Mouse (Mus musculus) heart, postnatal 0 days (tissue): ENCODE data around the gene Col1a2. TPM values are rescaled to one million over a fixed set of nuclear protein-coding genes. Genes with fewer than 3 reads are reported as not detected.

ENCODE experiments used
- ATAC-seq: fragments of 200-750 bp; cut with Nextera tagmentation; 2 replicates; pipeline ENCODE4 v1.8.0; 2017; ENCODE audit warnings: low read depth, moderate number of reproducible peaks, moderate library complexity; ENCODE audit not compliant: insufficient read depth
- DNase-seq: peaks from one replicate; pipeline ENCODE4 v3.0.0-alpha.2; 2016; ENCODE audit warnings: low spot score
- H3K27ac ChIP-seq: fragments of 300-500 bp; sonication (generic); 2 replicates; pipeline ENCODE4 v1.5.1; 2014; ENCODE audit warnings: low read depth, mild to moderate bottlenecking
- H3K27me3 ChIP-seq: fragments of 300-500 bp; sonication (generic); 2 replicates; pipeline ENCODE4 v1.6.1; 2014; ENCODE audit warnings: low read length, mixed read lengths; ENCODE audit not compliant: control insufficient read depth, insufficient read depth
- H3K36me3 ChIP-seq: fragments of 300-500 bp; sonication (generic); replicated peaks from 2 replicates; pipeline ENCODE4 v1.6.1; 2014; ENCODE audit warnings: low read length, mixed read lengths; ENCODE audit not compliant: control insufficient read depth, insufficient read depth
- H3K4me1 ChIP-seq: fragments of 300-500 bp; sonication (generic); 2 replicates; pipeline ENCODE4 v1.6.1; 2014; ENCODE audit warnings: antibody characterized with exemption; ENCODE audit not compliant: control insufficient read depth, insufficient read depth
- H3K4me2 ChIP-seq: fragments of 300-500 bp; sonication (generic); 2 replicates; pipeline ENCODE4 v1.6.1; 2014; ENCODE audit warnings: low read depth, mild to moderate bottlenecking, low read length, moderate library complexity
- H3K4me3 ChIP-seq: fragments of 300-500 bp; sonication (generic); 2 replicates; pipeline ENCODE4 v1.5.1; 2014; ENCODE audit warnings: low read depth, low read length
- H3K9ac ChIP-seq: fragments of 300-500 bp; sonication (generic); replicated peaks from 2 replicates; pipeline ENCODE4 v1.6.1; 2014; ENCODE audit warnings: low read depth, low read length, mixed read lengths
- H3K9me3 ChIP-seq: fragments of 300-500 bp; sonication (generic); replicated peaks from 2 replicates; pipeline ENCODE4 v1.6.1; 2016; ENCODE audit warnings: low read length; ENCODE audit not compliant: control insufficient read depth
- CTCF ChIP-seq: IDR thresholded peaks from 2 replicates; pipeline ENCODE4 v1.5.1; 2016; ENCODE audit warnings: antibody characterized with exemption, control low read depth, low read depth
- EP300 ChIP-seq: IDR thresholded peaks from 2 replicates; pipeline ENCODE4 v1.6.1; 2016; ENCODE audit warnings: antibody characterized with exemption, low read depth
- WGBS: fragments of 180-500 bp; shearing (Covaris S2); extraction: QIAGEN DNeasy Blood & Tissue Kit; methylation state at CpG from one replicate; pipeline ENCODE4 v1.1.7; 2014; 5-methylcytosine and 5-hydroxymethylcytosine counted together
- polyA plus RNA-seq: library from polyadenylated mRNA; unstranded; fragments of >200 nt; fragmentation: Nextera tagmentation; extraction: Ambion mirVana; gene quantifications from 2 replicates; pipeline ENCODE4 v1.2.1, GENCODE M21; 2015
- total RNA-seq: library from RNA; depleted of rRNA; stranded (reverse); fragments of >200 nt; gene quantifications from 2 replicates; pipeline ENCODE4 v1.2.3, GENCODE M21; 2014; ENCODE audit warnings: low replicate concordance

Gene Col1a2
- total and polyA plus RNA-seq, 2 experiments from 2014 or later: 197 to 430 TPM

DNA sequence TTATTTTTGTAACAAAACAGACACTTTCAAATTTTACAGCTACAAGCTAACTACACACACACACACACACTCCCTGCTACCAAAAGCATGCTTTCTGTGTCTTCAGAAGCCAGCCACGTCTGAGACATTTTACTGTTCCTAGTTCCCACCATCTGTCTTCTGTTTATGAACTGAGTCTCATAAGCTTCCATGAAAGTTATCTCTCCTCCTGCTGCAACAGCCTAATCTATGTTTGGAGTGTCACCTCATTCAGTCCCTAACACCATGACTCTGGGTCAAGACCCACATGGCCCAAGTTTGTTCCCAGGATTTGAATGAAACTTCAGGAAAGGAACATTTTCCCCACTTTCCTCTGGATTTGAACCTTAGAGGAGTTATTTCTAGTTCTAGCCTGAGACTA, 57.8 kb downstream of the Col1a2 start:
- H3K4me3 ChIP-seq: no peak overlapping the region
- H3K4me1 ChIP-seq: no peaks in the 10 kb centered on the region
- DNase-seq: no peak
- TF ChIP-seq CTCF (no peak), EP300 (no peak)
- no peak overlapping the region for H3K9ac ChIP-seq
- H3K4me2 ChIP-seq: no peak overlapping the region
- H3K36me3 ChIP-seq: no peaks in the 10 kb centered on the region
- WGBS: 58% methylated on average over 1 of the region's 1 CpGs
- H3K9me3 ChIP-seq: no peaks in the 10 kb centered on the region
- H3K27ac ChIP-seq: no peak overlapping the region
- no peaks in the 10 kb centered on the region for H3K27me3 ChIP-seq
- ATAC-seq: no peak

DNA sequence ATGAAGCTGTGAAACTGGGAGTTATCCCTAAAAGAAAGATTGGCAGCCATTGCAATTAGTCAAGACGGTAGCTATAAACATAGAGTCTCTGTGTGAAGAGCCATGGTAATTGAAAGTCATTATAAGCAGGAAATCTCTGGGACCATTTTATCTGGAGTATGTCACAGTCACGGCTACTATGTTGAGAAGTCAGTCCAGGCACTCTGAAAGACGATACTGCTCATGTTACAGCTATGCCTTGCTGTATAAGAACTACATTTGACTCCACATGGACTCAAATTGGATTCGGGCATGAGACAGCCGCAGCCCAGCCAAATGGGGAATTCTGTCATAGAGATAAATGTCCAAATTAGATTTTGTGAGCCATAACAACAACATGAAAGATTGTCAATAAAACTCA, 58.9 kb downstream of the Col1a2 start:
- Histone ChIP-seq H3K4me3 (no peak overlapping the region), H3K9ac (no peak overlapping the region), H3K27ac (no peak overlapping the region), H3K36me3 (no peaks in the 10 kb centered on the region), H3K4me1 (no peaks in the 10 kb centered on the region), H3K9me3 (no peaks in the 10 kb centered on the region), H3K27me3 (no peaks in the 10 kb centered on the region), H3K4me2 (no peak overlapping the region)
- no peak for ATAC-seq
- WGBS: 43% methylated on average over 5 of the region's 5 CpGs
- DNase-seq: no peak
- TF ChIP-seq EP300: no peak
- no peak for TF ChIP-seq CTCF

DNA sequence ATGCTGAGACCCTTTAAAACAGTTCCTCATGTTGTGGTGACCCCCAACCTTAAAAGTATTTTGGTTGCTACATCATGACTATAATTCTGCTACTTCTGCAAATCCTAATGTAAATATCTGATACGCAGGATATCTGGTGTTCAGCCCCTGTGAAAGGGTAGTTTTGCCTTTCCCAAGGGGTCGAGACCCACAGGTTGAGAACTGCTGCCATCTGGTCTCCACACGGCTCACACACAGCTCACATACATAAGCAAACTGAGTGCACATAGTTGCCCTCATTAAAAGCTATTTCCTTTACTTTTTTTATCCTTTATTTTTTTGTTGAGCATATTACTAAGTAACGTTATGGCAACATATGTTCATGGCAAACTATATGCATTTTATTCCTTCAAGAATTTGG, 65.8 kb downstream of the Col1a2 start:
- Histone ChIP-seq H3K27ac (no peak overlapping the region), H3K9me3 (no peaks in the 10 kb centered on the region), H3K4me3 (no peak overlapping the region), H3K9ac (no peak overlapping the region), H3K4me1 (no peaks in the 10 kb centered on the region), H3K4me2 (no peak overlapping the region), H3K27me3 (no peaks in the 10 kb centered on the region), H3K36me3 (no peaks in the 10 kb centered on the region)
- TF ChIP-seq EP300: no peak
- TF ChIP-seq CTCF: no peak
- WGBS: 72% methylated on average over 4 of the region's 4 CpGs
- ATAC-seq: no peak
- DNase-seq: no peak

DNA sequence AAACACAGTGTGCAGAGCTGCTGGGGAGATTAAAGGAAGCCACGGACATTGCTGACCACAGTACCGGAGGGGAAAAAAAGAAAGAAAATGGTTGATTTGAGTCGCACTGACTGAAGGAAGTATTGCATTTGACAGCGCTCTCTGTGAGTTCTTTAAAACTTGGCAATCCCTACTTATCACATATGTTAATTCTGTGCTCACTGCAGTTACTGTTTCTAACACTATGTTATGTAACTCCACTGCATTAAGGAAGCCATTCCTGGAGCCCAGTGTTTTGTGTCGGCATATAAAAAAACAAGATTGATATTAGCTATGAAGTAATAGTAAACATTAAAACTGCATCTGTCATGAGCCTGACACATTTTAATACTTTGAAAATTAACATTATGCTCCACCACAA, 73.1 kb downstream of the Col1a2 start:
- Histone ChIP-seq H3K4me3 (no peak overlapping the region), H3K4me1 (no peaks in the 10 kb centered on the region), H3K9ac (no peak overlapping the region), H3K27ac (no peak overlapping the region), H3K9me3 (no peaks in the 10 kb centered on the region), H3K4me2 (no peak overlapping the region), H3K27me3 (no peaks in the 10 kb centered on the region), H3K36me3 (no peaks in the 10 kb centered on the region)
- DNase-seq (no peak), ATAC-seq (no peak)
- 68% methylated on average over 5 of the region's 5 CpGs for WGBS
- TF ChIP-seq CTCF: no peak
- no peak for TF ChIP-seq EP300

DNA sequence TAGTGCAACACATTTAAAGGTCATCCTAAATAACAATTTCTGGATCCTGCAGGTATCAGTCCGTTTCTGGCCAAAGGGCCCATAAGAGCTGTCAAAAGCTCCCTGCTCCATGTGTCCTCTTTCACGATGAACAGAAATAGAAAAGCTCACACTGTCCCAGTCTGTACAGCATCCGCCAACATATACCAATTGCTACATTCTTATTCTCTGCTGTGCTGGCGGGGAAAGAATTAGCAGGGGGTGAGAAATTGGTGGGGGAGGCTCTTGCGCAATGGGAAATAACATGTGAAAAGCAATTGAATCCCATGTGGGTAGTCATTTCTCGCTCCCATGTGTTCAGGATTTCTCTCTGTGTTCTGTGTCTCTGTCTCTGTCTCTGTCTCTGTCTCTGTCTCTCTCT, 73.7 kb downstream of the Col1a2 start:
- no peaks in the 10 kb centered on the region for H3K36me3 ChIP-seq
- 70% methylated on average over 6 of the region's 6 CpGs for WGBS

DNA sequence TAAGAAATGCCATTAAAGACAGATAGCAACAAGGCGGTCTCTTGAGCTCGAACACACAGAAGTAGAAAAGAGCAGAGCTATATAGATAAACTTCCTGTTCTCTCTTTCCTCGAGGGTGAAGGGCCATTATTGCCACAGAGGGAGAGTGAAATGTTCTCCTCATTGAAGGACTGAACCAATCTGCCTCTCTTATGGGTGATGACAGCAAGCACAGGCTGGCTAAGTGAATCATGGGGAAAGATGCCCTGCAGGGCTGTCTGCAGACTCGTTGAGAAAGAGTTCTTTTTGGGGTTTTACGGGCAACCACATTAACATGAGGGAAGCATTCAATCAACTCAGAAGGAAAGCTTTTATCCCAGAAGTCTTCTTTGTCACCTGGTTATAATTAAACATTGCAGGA, 75.0 kb downstream of the Col1a2 start:
- no peak for ATAC-seq
- H3K36me3 ChIP-seq: no peaks in the 10 kb centered on the region
- 35% methylated on average over 5 of the region's 5 CpGs for WGBS

More for the DNA sequence above, 73.7 kb downstream of the Col1a2 start:
- TF ChIP-seq EP300 (no peak), CTCF (no peak)
- Histone ChIP-seq H3K27me3 (no peaks in the 10 kb centered on the region), H3K27ac (no peak overlapping the region), H3K4me1 (no peaks in the 10 kb centered on the region), H3K4me3 (no peak overlapping the region), H3K9ac (no peak overlapping the region), H3K9me3 (no peaks in the 10 kb centered on the region), H3K4me2 (no peak overlapping the region)
- DNase-seq (no peak), ATAC-seq (no peak)

More for the DNA sequence above, 75.0 kb downstream of the Col1a2 start:
- no peak overlapping the region for H3K27ac ChIP-seq
- no peak overlapping the region for H3K4me3 ChIP-seq
- DNase-seq: no peak
- no peaks in the 10 kb centered on the region for H3K9me3 ChIP-seq
- H3K4me2 ChIP-seq: no peak overlapping the region
- H3K4me1 ChIP-seq: no peaks in the 10 kb centered on the region
- TF ChIP-seq CTCF: no peak
- no peak for TF ChIP-seq EP300
- no peak overlapping the region for H3K9ac ChIP-seq
- no peaks in the 10 kb centered on the region for H3K27me3 ChIP-seq
